Mouse (Mus musculus) lung, embryonic 14.5 days (tissue): ENCODE measurements at regions not wholly inside any gene's neighbourhood (a gene's known extent, or its start where the extent isn't known, plus 50 kb on each side); places are given as distances from the start of the nearest gene placed in this dataset.

Source experiments
- ATAC-seq: fragments of 200-750 bp; cut with Nextera tagmentation; 2 replicates; pipeline ENCODE4 v1.8.0; 2017; ENCODE audit warnings: mild to moderate bottlenecking, moderate TSS enrichment, moderate library complexity; ENCODE audit not compliant: insufficient read depth
- DNase-seq: peaks from one replicate; pipeline ENCODE4 v3.0.0-alpha.2; 2015
- H3K27ac ChIP-seq: fragments of 300-500 bp; sonication (generic); 2 replicates; pipeline ENCODE4 v1.5.1; 2014; ENCODE audit warnings: low read depth, mild to moderate bottlenecking, moderate library complexity
- H3K27me3 ChIP-seq: fragments of 300-500 bp; sonication (generic); 2 replicates; pipeline ENCODE4 v1.6.1; 2014; ENCODE audit warnings: low read length, control low read depth; ENCODE audit not compliant: insufficient read depth
- H3K36me3 ChIP-seq: fragments of 300-500 bp; sonication (generic); 2 replicates; pipeline ENCODE4 v1.6.1; 2014; ENCODE audit warnings: control low read depth; ENCODE audit not compliant: insufficient read depth
- H3K4me1 ChIP-seq: fragments of 300-500 bp; sonication (generic); 2 replicates; pipeline ENCODE4 v1.6.1; 2014; ENCODE audit warnings: antibody characterized with exemption, control low read depth; ENCODE audit not compliant: insufficient read depth
- H3K4me2 ChIP-seq: fragments of 300-500 bp; sonication (generic); 2 replicates; pipeline ENCODE4 v1.6.1; 2014; ENCODE audit warnings: mild to moderate bottlenecking
- H3K4me3 ChIP-seq: fragments of 300-500 bp; sonication (generic); 2 replicates; pipeline ENCODE4 v1.5.1; 2014; ENCODE audit warnings: low read depth, low read length
- H3K9ac ChIP-seq: fragments of 300-500 bp; sonication (generic); 2 replicates; pipeline ENCODE4 v1.6.1; 2014
- H3K9me3 ChIP-seq: fragments of 300-500 bp; sonication (generic); 2 replicates; pipeline ENCODE4 v1.6.1; 2016; ENCODE audit warnings: low read depth, low read length, control low read depth
- CTCF ChIP-seq: IDR thresholded peaks from 2 replicates; pipeline ENCODE4 v1.5.1; 2016; ENCODE audit warnings: antibody characterized with exemption, low read depth
- WGBS: fragments of 180-500 bp; shearing (Covaris S2); extraction: QIAGEN DNeasy Blood & Tissue Kit; methylation state at CpG from one replicate; pipeline ENCODE4 v1.1.7; 2014; 5-methylcytosine and 5-hydroxymethylcytosine counted together

- 95% methylated on average over 1 of the region's 1 CpGs for whole genome bisulfite sequencing
These were observed 1412.2 kb downstream of the Gsdmc2 start for GRCm38 (mm10) chr15:62432742-62433245.

DNA sequence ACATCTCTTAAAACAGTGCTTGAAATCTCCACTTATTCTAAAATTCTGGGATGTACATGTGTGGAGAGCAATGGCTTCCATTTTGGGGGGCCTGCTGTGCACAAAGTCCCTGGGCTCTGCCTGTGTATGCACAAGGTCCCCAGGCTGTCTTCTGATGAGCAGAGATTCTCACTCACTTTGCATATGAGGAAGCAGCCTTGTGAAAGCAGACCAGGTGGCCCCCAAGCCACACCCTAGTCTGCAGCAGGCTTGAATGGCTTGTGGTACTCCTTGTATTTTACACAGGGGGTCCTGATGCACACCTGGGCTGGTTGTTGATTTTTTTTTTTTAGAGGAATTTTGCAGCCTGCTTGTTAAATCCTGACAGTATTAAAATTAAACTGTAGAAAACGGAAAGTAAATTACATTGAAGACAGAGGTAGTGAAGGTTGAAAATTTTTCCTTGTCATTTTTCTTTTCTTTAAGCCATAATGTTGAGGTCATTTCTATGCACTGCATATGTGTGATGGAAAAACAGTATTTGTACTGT is 1413.8 kb downstream of the Gsdmc2 start:
- H3K4me1 ChIP-seq = no peaks in the 10 kb centered on the region
- ATAC-seq (no peak), DNase-seq (no peak)
- 85% methylated on average over 1 of the region's 1 CpGs for WGBS
- no peak overlapping the region for H3K9ac ChIP-seq
- no peak overlapping the region for H3K27ac ChIP-seq
- H3K36me3 ChIP-seq = no peaks in the 10 kb centered on the region
- H3K4me2 ChIP-seq = no peak overlapping the region
- H3K4me3 ChIP-seq = no peak overlapping the region
- no peaks in the 10 kb centered on the region for H3K9me3 ChIP-seq
- no peaks in the 10 kb centered on the region for H3K27me3 ChIP-seq
- no peak for TF ChIP-seq CTCF

More at GRCm38 (mm10) chr15:62432742-62433245, 1412.2 kb downstream of the Gsdmc2 start:
- Histone ChIP-seq H3K4me1 (no peaks in the 10 kb centered on the region), H3K27ac (no peak overlapping the region), H3K9ac (no peak overlapping the region), H3K4me2 (no peak overlapping the region), H3K36me3 (no peaks in the 10 kb centered on the region), H3K4me3 (no peak overlapping the region), H3K27me3 (no peaks in the 10 kb centered on the region), H3K9me3 (no peaks in the 10 kb centered on the region)
- TF ChIP-seq CTCF = no peak
- DNase-seq (no peak), ATAC-seq (no peak)

- Histone ChIP-seq H3K27me3 (no peaks in the 10 kb centered on the region), H3K4me3 (no peak overlapping the region), H3K36me3 (no peaks in the 10 kb centered on the region), H3K4me2 (no peak overlapping the region), H3K27ac (no peak overlapping the region), H3K9ac (no peak overlapping the region), H3K4me1 (no peaks in the 10 kb centered on the region), H3K9me3 (no peaks in the 10 kb centered on the region)
- ATAC-seq = no peak
- 75% methylated on average over 5 of the region's 5 CpGs for whole genome bisulfite sequencing
- DNase-seq = no peak
- no peak for TF ChIP-seq CTCF
These were observed 1422.0 kb downstream of the Gsdmc2 start for GRCm38 (mm10) chr15:62422995-62423394.

- DNase-seq (no peak), ATAC-seq (no peak)
- WGBS = 86% methylated on average over 7 of the region's 7 CpGs
- H3K27me3 ChIP-seq = no peaks in the 10 kb centered on the region
- no peak overlapping the region for H3K27ac ChIP-seq
- no peaks in the 10 kb centered on the region for H3K4me1 ChIP-seq
- H3K36me3 ChIP-seq = no peaks in the 10 kb centered on the region
- no peak overlapping the region for H3K4me3 ChIP-seq
- no peak for TF ChIP-seq CTCF
- no peak overlapping the region for H3K4me2 ChIP-seq
- no peaks in the 10 kb centered on the region for H3K9me3 ChIP-seq
- no peak overlapping the region for H3K9ac ChIP-seq
These were observed 1423.7 kb downstream of the Gsdmc2 start for GRCm38 (mm10) chr15:62421073-62421851.

DNA sequence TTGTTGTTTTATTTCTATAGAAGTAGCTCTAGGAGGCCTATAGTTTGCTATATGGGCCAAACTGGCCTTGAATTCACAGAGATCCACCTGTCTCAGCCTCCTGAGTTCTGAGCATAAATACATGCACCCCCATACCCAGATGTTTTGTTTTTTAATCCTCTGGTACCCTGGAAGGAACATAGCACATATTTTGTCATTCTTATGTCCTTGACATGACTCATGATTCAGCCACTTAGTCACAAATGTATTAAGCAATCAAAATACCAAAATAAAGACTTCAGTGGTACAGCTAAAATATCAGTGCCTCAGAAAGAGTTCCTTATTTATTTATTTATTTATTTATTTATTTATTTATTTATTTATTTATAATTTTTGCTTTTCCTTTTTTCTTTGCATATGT is 1428.3 kb downstream of the Gsdmc2 start:
- no peak for TF ChIP-seq CTCF
- no peak for ATAC-seq
- no peak for DNase-seq

DNA sequence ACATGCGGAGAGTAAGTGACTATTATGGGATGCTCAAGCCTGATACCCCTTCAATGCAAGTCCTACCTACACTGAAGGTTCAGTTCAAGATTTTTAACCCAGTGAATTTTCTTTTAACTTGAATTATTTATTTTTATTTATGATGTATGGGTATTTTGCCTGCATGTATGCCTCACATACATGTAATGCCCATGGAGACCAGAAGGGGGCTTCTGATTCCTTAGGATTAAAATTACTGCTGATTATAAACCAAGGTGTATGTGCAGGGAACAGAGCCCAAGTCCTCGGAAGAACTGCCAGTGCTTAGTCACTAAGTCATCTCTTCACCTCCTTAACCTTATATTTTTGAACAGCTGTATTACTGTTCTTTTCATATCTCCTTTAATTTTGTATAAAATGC is 1431.3 kb downstream of the Gsdmc2 start:
- no peak for ATAC-seq
- no peak overlapping the region for H3K4me3 ChIP-seq
- no peak for DNase-seq
- H3K9ac ChIP-seq = no peak overlapping the region
- H3K9me3 ChIP-seq = no peaks in the 10 kb centered on the region
- no peak overlapping the region for H3K4me2 ChIP-seq
- H3K27ac ChIP-seq = no peak overlapping the region
- no peaks in the 10 kb centered on the region for H3K36me3 ChIP-seq
- H3K4me1 ChIP-seq = no peaks in the 10 kb centered on the region
- 94% methylated on average over 2 of the region's 2 CpGs for WGBS
- no peaks in the 10 kb centered on the region for H3K27me3 ChIP-seq
- TF ChIP-seq CTCF = no peak

More for the DNA sequence above, 1428.3 kb downstream of the Gsdmc2 start:
- Histone ChIP-seq H3K9ac (no peak overlapping the region), H3K36me3 (no peaks in the 10 kb centered on the region), H3K4me2 (no peak overlapping the region), H3K27ac (no peak overlapping the region), H3K9me3 (no peaks in the 10 kb centered on the region), H3K4me3 (no peak overlapping the region), H3K27me3 (no peaks in the 10 kb centered on the region), H3K4me1 (no peaks in the 10 kb centered on the region)

- Histone ChIP-seq H3K9ac (no peak overlapping the region), H3K4me2 (no peak overlapping the region), H3K4me3 (no peak overlapping the region), H3K4me1 (no peaks in the 10 kb centered on the region), H3K27ac (no peak overlapping the region), H3K36me3 (no peaks in the 10 kb centered on the region), H3K9me3 (no peaks in the 10 kb centered on the region), H3K27me3 (no peaks in the 10 kb centered on the region)
- TF ChIP-seq CTCF = no peak
- ATAC-seq (no peak), DNase-seq (no peak)
- WGBS = 65% methylated on average over 5 of the region's 5 CpGs
These were observed 1442.8 kb downstream of the Gsdmc2 start for GRCm38 (mm10) chr15:62402142-62402541.
